Mouse (Mus musculus): ENCODE data around the gene Snapc4.

Snapc4 gene

GRCm38 (mm10) chr2:26341510-26341981 lies 38.9 kb downstream of the Snapc4 start:
- no peak for DNase-seq (ENCODE audit: low read depth, low spot score)

- DNase-seq (ENCODE audit: low read depth, low spot score): no peak
Observed at GRCm38 (mm10) chr2:26339204-26339551, 41.3 kb downstream of the Snapc4 start.

- DNase-seq (ENCODE audit: low read depth, low spot score): no peak
Observed at GRCm38 (mm10) chr2:26338302-26339203, 41.9 kb downstream of the Snapc4 start.

GRCm38 (mm10) chr2:26330702-26331101 lies 49.8 kb downstream of the Snapc4 start:
- DNase-seq (ENCODE audit: low read depth, low spot score): no peak

- no peak for DNase-seq (ENCODE audit: low read depth, low spot score)
Observed at GRCm38 (mm10) chr2:26330056-26330468, 50.4 kb downstream of the Snapc4 start.

GRCm38 (mm10) chr2:26329402-26329801 lies 51.1 kb downstream of the Snapc4 start:
- no peak for DNase-seq (ENCODE audit: low read depth, low spot score)

- DNase-seq (ENCODE audit: low read depth, low spot score): no peak
Observed at GRCm38 (mm10) chr2:26327852-26328251, 52.6 kb downstream of the Snapc4 start.

- DNase-seq (ENCODE audit: low read depth, low spot score): peak; percentile 63
Observed at GRCm38 (mm10) chr2:26325386-26326181, 54.9 kb downstream of the Snapc4 start.

GRCm38 (mm10) chr2:26324917-26325316 lies 55.5 kb downstream of the Snapc4 start:
- DNase-seq (ENCODE audit: low read depth, low spot score): no peak

- DNase-seq (ENCODE audit: low read depth, low spot score): no peak
Observed at GRCm38 (mm10) chr2:26323589-26324325, 56.7 kb downstream of the Snapc4 start.

GRCm38 (mm10) chr2:26320245-26321185 lies 59.9 kb downstream of the Snapc4 start:
- no peak for DNase-seq (ENCODE audit: low read depth, low spot score)

- DNase-seq (ENCODE audit: low read depth, low spot score): no peak
Observed at GRCm38 (mm10) chr2:26319519-26320244, 60.8 kb downstream of the Snapc4 start.

GRCm38 (mm10) chr2:26319109-26319508 lies 61.3 kb downstream of the Snapc4 start:
- no peak for DNase-seq (ENCODE audit: low read depth, low spot score)

GRCm38 (mm10) chr2:26317991-26318672 lies 62.3 kb downstream of the Snapc4 start:
- DNase-seq (ENCODE audit: low read depth, low spot score): no peak

- no peak for DNase-seq (ENCODE audit: low read depth, low spot score)
Observed at GRCm38 (mm10) chr2:26317371-26317770, 63.1 kb downstream of the Snapc4 start.

GRCm38 (mm10) chr2:26316576-26317246 lies 63.7 kb downstream of the Snapc4 start:
- DNase-seq (ENCODE audit: low read depth, low spot score): no peak

GRCm38 (mm10) chr2:26315925-26316311 lies 64.5 kb downstream of the Snapc4 start:
- DNase-seq (ENCODE audit: low read depth, low spot score): peak; percentile 19

GRCm38 (mm10) chr2:26315072-26315924 lies 65.2 kb downstream of the Snapc4 start, which contains the start of gene Gpsm1:
Gpsm1 (plus strand) TSS chr2:26315515.
- peak; percentile 78 for DNase-seq (ENCODE audit: low read depth, low spot score)
